Mouse (Mus musculus) CD4-positive naive resting alpha-beta T cell, adult 57 days (primary cell): ENCODE data around the gene Os9. TPM values are rescaled to one million over a fixed set of nuclear protein-coding genes. Genes with fewer than 3 reads are reported as not detected.

Experiments used
- total RNA-seq: library from RNA; stranded (reverse); gene quantifications from one replicate; pipeline ENCODE4 v1.2.4, GENCODE M21; 2023

Gene Os9
- total RNA-seq, result 87.9 TPM

DNA sequence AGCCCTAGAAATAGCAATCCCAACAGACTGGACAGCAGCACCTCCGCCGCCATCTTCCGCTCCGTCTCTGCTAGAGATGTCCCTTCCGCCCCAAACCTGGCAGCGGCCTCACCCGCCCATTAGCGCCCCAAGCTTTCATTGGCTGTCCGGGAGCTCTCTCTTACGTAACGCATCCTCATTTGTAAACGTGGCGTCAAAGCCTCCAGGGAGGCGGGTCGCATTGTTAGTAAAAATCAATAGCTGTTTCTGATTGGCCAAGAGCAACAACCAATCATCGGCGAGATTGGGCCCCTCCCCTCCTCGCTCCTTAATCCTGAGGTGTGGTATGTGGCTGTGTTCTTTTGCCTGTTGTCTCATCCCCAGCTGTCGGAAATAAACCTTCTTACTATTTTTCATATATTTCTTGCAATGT is at the start of gene Os9:
Gene Os9 (minus strand): TSS at position 66 of the 412 bp plus-strand sequence.

DNA sequence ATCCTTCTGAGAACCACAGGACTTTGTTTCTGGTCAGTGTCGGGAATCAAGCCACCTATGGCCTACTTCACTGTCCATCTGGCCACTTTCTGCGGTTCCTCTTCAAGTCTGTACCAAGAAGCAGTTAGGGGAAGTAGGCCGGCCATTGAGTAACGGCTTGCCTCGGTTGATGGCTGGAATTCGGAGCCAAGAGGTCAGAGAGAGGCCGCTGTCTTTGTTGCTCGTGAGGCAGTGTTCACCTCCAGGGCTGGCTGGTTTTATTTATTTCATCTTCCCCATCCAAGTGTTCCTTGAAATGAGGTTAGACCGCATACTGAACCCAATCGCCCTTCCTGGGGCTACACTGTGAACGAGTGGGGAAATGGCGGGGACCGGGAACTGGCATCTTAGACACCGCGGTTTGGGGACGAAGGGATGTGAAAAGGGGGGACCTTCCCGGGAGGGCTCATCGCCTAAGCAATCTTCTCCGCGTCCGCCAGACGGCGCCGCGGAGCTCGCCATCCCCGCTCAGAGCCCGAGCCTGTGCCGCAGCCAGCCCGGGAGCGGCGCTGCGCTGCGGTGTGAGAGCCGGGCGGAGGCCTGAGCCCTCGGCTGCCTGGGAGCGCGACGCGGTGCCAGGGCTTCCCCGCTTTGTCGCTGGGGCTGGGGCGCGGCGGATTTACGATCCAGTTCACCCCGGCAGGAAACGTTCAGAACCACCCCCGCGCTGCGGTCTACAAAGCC is 43.9 kb upstream of the Os9 start, which contains the start of gene B4galnt1:
Gene B4galnt1 (plus strand): TSS at position 595 of the 723 bp plus-strand sequence.

DNA sequence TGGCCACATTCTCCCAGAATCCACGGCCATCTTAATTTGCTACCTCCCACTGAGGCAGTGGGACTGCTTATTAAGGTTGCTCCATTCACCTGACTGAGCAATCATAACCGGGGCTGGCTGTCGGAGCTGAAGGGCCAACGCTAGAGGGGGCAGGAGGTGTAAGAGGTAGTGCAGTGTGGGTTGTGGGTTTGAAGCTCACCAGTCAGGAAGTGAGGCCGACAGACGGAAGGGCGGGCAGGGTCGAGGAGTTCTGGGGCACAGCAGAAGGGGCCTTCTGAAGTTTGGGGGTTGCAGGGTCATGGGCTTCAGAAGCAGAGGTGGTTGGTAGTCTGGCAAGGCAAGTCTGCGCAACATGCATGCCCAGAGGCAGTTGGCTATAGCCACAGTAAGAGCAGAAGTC is 45.9 kb downstream of the Os9 start, which contains the start of gene Agap2:
Gene Agap2 (plus strand): TSS at position 205 of the 400 bp plus-strand sequence.

DNA sequence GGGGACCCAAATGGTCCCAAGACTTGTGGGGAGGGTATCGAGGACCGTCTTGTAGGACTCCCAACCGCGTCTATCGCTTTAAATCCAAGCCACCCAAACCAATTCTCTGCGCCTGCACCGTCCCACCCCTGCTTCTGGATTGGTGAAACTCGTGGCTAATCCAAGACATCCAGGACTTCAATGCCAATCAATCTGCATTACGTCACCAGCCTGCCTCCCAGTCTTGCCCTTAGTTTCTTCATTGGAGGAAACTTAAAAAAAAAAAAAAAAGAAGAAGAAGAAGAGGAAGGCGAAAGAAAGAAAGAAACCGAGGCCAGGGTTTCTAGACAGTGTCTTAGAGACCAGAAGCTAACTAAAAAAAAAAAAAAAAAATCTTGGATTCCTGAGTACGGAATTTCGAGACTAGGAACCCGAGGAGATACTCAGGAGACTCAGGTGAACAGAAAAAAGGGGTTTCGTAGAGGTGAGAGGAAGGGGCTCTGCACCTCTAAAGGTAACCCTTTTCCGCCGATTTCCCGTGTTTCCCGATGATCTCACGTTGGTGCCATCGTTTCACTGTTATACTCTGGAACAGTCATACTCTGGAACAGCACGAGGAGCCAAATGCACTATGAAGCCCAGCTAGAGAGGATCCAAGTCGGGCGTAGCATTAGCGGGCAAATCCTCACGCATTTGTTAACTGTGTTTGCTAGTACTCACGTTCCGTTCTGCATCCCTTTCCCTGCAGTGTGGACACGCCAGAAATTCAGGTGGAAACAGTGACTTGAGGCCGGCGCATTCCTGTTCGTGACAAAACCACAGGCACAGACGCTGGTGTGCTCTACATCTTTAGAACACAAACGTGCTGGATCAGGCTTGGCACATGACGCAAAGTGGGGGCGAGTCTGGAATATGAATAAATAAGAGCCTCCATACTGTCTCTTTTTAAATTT is 50.5 kb downstream of the Os9 start, which contains the start of gene Tspan31:
Gene Tspan31 (minus strand): TSS at position 75 of the 932 bp plus-strand sequence.

DNA sequence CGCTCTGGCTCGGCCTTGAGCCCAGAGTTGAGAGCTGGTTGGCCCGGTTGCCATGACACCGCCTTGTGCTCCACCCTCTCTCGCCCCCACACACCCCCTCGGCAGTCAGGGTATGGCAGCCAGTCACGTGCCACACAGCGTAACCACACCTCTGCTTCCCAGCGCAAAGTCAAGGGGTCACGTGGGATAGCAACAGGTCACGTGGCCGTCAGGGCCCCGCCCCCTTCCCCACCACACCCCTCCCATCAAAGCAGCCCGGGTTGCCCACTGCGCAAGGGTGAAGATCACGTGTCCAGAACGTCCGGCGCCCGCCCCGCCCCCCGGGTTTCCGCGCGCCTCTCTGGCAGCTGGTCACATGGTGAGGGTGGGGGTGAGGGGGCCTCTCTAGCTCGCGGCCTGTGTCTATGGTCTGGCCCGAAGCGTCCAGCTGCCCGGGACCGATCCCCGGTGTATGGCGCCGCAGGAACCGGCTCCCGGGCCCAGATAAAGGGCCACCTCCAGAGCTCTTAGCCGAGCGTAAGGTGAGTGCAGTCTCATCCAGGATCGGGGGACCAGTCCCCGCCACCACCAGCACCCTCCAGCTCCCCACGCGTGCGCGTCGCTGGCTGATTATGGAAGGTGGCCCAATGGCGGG is 57.6 kb downstream of the Os9 start, which contains the start of gene Cdk4:
Gene Cdk4 (plus strand): TSS at position 296 of the 634 bp plus-strand sequence.

DNA sequence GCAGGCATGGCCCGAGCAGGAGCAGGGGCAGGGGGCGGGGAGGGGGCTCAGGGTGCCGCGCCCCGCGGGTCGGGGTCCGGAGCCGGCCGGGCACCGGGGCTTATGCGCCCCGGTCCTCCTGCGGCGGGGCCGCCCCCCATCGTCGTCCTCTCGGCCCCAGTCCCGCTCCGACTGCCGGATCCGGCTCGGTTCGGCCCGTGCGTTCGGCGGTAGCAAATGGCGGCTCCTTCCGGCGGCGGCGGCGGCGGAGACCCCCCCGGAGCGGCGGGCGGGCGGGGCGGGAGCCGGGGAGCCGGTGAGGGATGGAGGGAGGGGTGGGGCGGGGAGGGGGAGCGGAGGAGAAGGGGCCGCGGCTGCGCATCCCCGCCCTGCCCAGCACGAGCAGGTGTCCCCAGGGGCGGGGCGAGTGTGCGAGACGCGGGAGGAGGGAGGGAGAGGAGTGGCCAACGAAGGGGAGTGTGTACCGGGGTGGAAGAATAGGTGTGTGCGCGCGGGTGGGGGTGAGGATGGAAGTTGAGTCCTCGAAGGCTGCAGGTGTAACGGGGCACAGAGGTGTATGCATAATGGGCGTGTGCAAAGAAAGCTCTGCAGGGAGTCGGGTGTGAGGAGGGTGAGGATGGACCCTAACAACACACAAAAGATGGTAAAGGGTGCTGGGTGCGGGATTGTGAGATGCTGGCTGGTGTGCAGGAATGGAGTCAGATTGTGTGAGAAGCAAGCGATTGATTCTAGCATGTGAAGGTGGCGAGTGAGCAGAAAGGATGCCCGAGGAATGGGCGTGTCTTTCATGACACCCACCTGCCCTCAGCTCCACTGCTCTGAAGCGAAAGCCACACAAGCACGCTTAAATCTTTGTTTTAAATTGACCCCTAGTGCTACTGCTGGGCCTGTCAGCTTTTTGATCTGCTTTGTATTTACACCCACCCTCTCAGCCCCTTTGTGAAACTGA is 60.7 kb downstream of the Os9 start, which contains the start of gene March9:
Gene March9 (minus strand): TSS at position 217 of the 949 bp plus-strand sequence.

DNA sequence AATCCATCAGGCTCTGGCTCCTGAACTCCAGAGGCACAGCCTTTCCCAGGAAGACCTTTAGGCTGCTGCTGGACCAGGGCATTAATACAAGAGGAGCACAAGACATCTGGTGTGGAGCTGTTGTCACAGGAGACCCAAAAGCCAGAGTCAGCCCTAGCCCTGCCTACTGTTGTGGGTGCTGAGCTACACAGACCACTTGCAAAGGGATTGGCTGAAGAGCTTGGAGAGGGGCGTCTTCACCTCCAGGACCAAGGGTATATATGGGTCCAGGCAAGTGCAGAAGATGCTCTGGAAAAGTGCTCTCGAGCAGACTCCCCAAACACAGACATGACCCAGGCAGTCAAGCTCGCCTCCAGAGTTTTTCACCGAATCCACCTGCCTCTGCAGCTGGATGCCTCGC is 73.0 kb downstream of the Os9 start, which contains the start of gene Cyp27b1:
Gene Cyp27b1 (plus strand): TSS at position 297 of the 400 bp plus-strand sequence.

Other genes with a start within 250 kb of the Os9 start
- gene Atp23, start 219.8 kb downstream of the Os9 start, total RNA-seq, result 6.3 TPM
- 101 TPM for gene Ctdsp2, start 142.4 kb downstream of the Os9 start, total RNA-seq
- gene Avil, start 120.4 kb downstream of the Os9 start, total RNA-seq, result 1.7 TPM
- gene Tsfm, start 90.3 kb downstream of the Os9 start, total RNA-seq, result 23.1 TPM
- gene Mettl1, start 79.7 kb downstream of the Os9 start, total RNA-seq, result 20.2 TPM
- gene Eef1akmt3, start 79.6 kb downstream of the Os9 start, total RNA-seq, result not detected
- gene Cyp27b1, start 72.9 kb downstream of the Os9 start, total RNA-seq, result not detected
- 3.9 TPM for gene March9, start 60.9 kb downstream of the Os9 start, total RNA-seq
- 107 TPM for gene Cdk4, start 57.6 kb downstream of the Os9 start, total RNA-seq
- gene Tspan31, start 50.9 kb downstream of the Os9 start, total RNA-seq, result 7.9 TPM
- gene Agap2, start 45.8 kb downstream of the Os9 start, total RNA-seq, result 146 TPM
- 652 TPM for gene B4galnt1, start 44.1 kb upstream of the Os9 start, total RNA-seq
- 1.8 TPM for gene Slc26a10, start 59.5 kb upstream of the Os9 start, total RNA-seq
- 2.2 TPM for gene Arhgef25, start 69.0 kb upstream of the Os9 start, total RNA-seq
- 65.3 TPM for gene Dtx3, start 74.6 kb upstream of the Os9 start, total RNA-seq
- gene Pip4k2c, start 90.5 kb upstream of the Os9 start, total RNA-seq, result 40.5 TPM
- gene Kif5a, start 142.2 kb upstream of the Os9 start, total RNA-seq, result 0.44 TPM
- gene Dctn2, start 145.2 kb upstream of the Os9 start, total RNA-seq, result 104 TPM
- 106 TPM for gene Mbd6, start 167.9 kb upstream of the Os9 start, total RNA-seq
- gene Mars, start 190.7 kb upstream of the Os9 start, total RNA-seq, result 51.3 TPM
- gene Arhgap9, start 200.8 kb upstream of the Os9 start, total RNA-seq, result 300 TPM
- not detected for gene Gli1, start 220.8 kb upstream of the Os9 start, total RNA-seq
- gene Inhbe, start 233.3 kb upstream of the Os9 start, total RNA-seq, result not detected
- not detected for gene Inhbc, start 249.3 kb upstream of the Os9 start, total RNA-seq